Mouse (Mus musculus): ENCODE measurements at regions not wholly inside any gene's neighbourhood (a gene's known extent, or its start where the extent isn't known, plus 50 kb on each side); places are given as distances from the start of the nearest gene placed in this dataset.

- no peak for TF ChIP-seq CTCF (conservative IDR thresholded peaks at IDR 0.05; ENCODE audit: low read length)
- TF ChIP-seq POU5F1 (IDR thresholded peaks at IDR 0.05; ENCODE audit: borderline replicate concordance, low read length): no peak
These were observed 56.3 kb upstream of the Tbx3 start for GRCm38 (mm10) chr5:119613981-119614770.
